In the genomic region with DNA sequence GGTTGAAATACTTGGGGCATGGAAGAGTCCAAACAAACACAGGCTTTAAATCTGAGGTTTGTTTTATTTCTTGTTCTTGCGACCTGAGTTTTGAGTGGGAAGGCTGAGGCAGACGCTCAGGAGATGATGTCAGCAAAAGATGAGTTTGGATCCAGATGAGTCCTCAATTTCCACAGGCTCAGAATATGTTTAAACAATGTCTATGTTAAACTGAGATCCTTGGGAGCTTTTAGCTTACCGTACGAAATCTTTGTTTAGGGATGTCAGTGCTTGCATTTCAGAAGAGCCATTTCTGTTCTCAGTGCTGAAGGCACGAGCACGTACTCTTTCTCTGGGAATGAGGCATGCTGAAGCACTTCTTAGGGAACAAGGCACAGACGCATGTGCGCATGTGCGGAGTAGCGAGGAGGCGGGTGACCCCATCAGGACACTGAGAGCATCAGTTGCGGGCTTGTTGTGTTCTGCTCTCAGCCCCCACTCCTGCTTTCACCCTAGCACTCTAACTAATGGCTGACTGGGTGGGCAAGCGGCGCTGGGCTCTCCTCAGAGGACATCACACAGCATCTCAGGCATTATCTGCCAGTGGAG, we compare ENCODE assay signal across 13 mouse cellular contexts.
A peak's percentile ranks its signal among the peaks of the same experiment; 100 is the strongest.
DNase-seq lines count a peak whose midpoint lies in the region; ATAC-seq and TF ChIP-seq lines count a peak whose summit lies in the region.
"Had no signal": no experiment of that assay in that cellular context is flagged by ENCODE, and none has a peak within 500 bp of the region (broad histone marks: within the 10 kb centered on the region; RNA-seq: fewer than 3 reads in every experiment).

No protein-coding gene starts in this region.

- peak; percentile 33 for DNase-seq in layer of hippocampus, adult 11-12 months (ENCODE audit: low spot score)
- no peak for DNase-seq in layer of hippocampus, postnatal 25 days (ENCODE audit: extremely low spot score in 1 of 2, low spot score in 1 of 2)
- no peak for DNase-seq in testis, postnatal 10 days (ENCODE audit: low spot score)
- DNase-seq in thymus, postnatal 36 days = no peak
- DNase-seq: cerebellum, adult 8-10 months; layer of hippocampus, postnatal 36 days; lung, postnatal 14 days had no signal

- no peaks in the 10 kb centered on the region for H3K36me3 ChIP-seq in testis, adult 2 months (ENCODE audit: control insufficient read depth, insufficient read depth, low read length)
- peaks cover 2% of the 10 kb centered on the region; the same call in 1 of the 2 replicates for H3K36me3 ChIP-seq in midbrain, embryonic 13.5 days
- H3K36me3 ChIP-seq: embryonic facial prominence, embryonic 15.5 days; kidney, embryonic 15.5 days; liver, embryonic 12.5 days had no signal

- TF ChIP-seq POLR2A in testis, adult 2 months (IDR thresholded peaks at IDR 0.05; ENCODE audit: control insufficient read depth, low read depth, low read length) = no peak

- peak; percentile 65; the same call in 1 of the 2 replicates for ATAC-seq in midbrain, embryonic 13.5 days
- ATAC-seq in megakaryocyte-erythroid progenitor cell, adult 5-6 weeks (replicated peaks; ENCODE audit: low FRiP score, low TSS enrichment, poor library complexity, severe bottlenecking) = no peak
- ATAC-seq: liver, embryonic 12.5 days had no signal

- no peak for TF ChIP-seq CTCF in testis, adult 2 months (IDR thresholded peaks at IDR 0.05; ENCODE audit: control insufficient read depth, insufficient read depth, insufficient replicate concordance, low read depth, low read length)

- peak overlapping the region; percentile 24; the same call in 1 of the 2 replicates for H3K4me3 ChIP-seq in testis, adult 2 months (ENCODE audit: control insufficient read depth, low read depth, low read length)
- no peak overlapping the region for H3K4me3 ChIP-seq in midbrain, embryonic 13.5 days (replicated peaks)
- H3K4me3 ChIP-seq: embryonic facial prominence, embryonic 15.5 days; kidney, embryonic 15.5 days; liver, embryonic 12.5 days had no signal

- WGBS in midbrain, embryonic 13.5 days = 76% methylated on average over 14 of the region's 14 CpGs

- no peaks in the 10 kb centered on the region for H3K27me3 ChIP-seq in testis, adult 2 months (ENCODE audit: control insufficient read depth, insufficient read depth, low read length)
- H3K27me3 ChIP-seq in midbrain, embryonic 13.5 days = no peaks in the 10 kb centered on the region
- H3K27me3 ChIP-seq: embryonic facial prominence, embryonic 15.5 days; kidney, embryonic 15.5 days; liver, embryonic 12.5 days had no signal

- no peak overlapping the region for H3K4me2 ChIP-seq in midbrain, embryonic 13.5 days (replicated peaks)
- H3K4me2 ChIP-seq: embryonic facial prominence, embryonic 15.5 days; kidney, embryonic 15.5 days; liver, embryonic 12.5 days had no signal

- H3K9me3 ChIP-seq in midbrain, embryonic 13.5 days = no peaks in the 10 kb centered on the region
- H3K9me3 ChIP-seq: embryonic facial prominence, embryonic 15.5 days; kidney, embryonic 15.5 days; liver, embryonic 12.5 days had no signal

- peaks cover 3% of the 10 kb centered on the region for H3K4me1 ChIP-seq in testis, adult 2 months (ENCODE audit: control insufficient read depth, insufficient read depth, low read length)
- H3K4me1 ChIP-seq in midbrain, embryonic 13.5 days (replicated peaks) = no peaks in the 10 kb centered on the region
- H3K4me1 ChIP-seq: embryonic facial prominence, embryonic 15.5 days; kidney, embryonic 15.5 days; liver, embryonic 12.5 days had no signal

- no peak overlapping the region for H3K27ac ChIP-seq in testis, adult 2 months (ENCODE audit: control insufficient read depth, insufficient read depth, low read depth, low read length)
- no peak overlapping the region for H3K27ac ChIP-seq in midbrain, embryonic 13.5 days
- H3K27ac ChIP-seq: embryonic facial prominence, embryonic 15.5 days; kidney, embryonic 15.5 days; liver, embryonic 12.5 days had no signal

- H3K9ac ChIP-seq in midbrain, embryonic 13.5 days (replicated peaks) = no peak overlapping the region
- H3K9ac ChIP-seq: embryonic facial prominence, embryonic 15.5 days; kidney, embryonic 15.5 days; liver, embryonic 12.5 days had no signal
